Mouse (Mus musculus): ENCODE measurements around the gene Gm11096. TPM values are rescaled to one million over a fixed set of nuclear protein-coding genes. Genes with fewer than 3 reads are reported as not detected.
A peak's percentile ranks its signal among the peaks of the same experiment; 100 is the strongest.

The Gm11096 gene
- polyA plus RNA-seq, 1 experiment from 2014 or later, result not detected

DNA sequence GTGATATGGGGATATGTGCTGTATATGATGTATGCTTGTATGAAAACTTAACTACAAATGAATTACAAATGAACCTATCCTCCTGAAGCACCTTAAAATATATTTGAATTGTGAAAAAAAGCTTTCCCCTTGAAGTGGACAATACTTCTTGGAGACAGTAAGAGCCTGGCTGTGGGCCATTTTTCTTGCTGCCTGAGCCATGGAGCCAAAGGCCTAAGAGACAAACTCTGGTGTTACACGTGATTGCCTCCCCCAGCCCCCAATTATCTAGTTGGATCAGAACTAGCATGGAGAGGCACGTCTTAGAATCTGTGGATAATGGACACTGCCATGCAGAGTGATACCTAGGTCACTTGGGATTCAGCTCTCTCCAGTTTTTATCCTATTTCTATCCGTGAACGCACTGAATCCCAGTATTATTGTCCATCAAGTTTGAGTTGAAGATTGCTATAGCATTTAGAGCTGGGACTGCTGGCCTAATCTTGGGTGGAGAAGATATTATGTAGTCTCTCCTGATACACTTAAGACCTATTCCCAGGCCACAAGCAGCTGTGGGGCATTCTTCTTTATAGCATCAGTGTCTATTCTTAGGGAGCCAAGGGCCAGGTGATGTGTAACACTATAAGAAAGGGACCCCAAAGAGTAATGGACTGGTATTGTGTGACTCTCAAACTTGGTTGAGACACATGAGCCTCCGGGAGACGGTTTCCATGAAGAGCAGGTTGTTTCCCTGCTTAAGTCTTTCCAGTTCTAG, 25.0 kb upstream of the Gm11096 start:
- ATAC-seq, result no peak
- Histone ChIP-seq H3K4me3 (ENCODE audit: low read length) (no peak overlapping the region), H3K9ac (ENCODE audit: low read depth, low read length) (no peak overlapping the region), H3K9me3 (ENCODE audit: control insufficient read depth, low read length) (no peaks in the 10 kb centered on the region), H3K4me1 (ENCODE audit: control insufficient read depth, insufficient read depth, low read depth, low read length) (no peaks in the 10 kb centered on the region), H3K27ac (ENCODE audit: low read depth, low read length) (no peak overlapping the region), H3K4me2 (ENCODE audit: low read length) (no peak overlapping the region), H3K36me3 (ENCODE audit: control insufficient read depth, insufficient read depth, low read length) (no peaks in the 10 kb centered on the region), H3K27me3 (replicated peaks; ENCODE audit: control insufficient read depth, insufficient read depth, low read length) (no peaks in the 10 kb centered on the region)
- WGBS, result 80% methylated on average over 6 of the region's 6 CpGs

DNA sequence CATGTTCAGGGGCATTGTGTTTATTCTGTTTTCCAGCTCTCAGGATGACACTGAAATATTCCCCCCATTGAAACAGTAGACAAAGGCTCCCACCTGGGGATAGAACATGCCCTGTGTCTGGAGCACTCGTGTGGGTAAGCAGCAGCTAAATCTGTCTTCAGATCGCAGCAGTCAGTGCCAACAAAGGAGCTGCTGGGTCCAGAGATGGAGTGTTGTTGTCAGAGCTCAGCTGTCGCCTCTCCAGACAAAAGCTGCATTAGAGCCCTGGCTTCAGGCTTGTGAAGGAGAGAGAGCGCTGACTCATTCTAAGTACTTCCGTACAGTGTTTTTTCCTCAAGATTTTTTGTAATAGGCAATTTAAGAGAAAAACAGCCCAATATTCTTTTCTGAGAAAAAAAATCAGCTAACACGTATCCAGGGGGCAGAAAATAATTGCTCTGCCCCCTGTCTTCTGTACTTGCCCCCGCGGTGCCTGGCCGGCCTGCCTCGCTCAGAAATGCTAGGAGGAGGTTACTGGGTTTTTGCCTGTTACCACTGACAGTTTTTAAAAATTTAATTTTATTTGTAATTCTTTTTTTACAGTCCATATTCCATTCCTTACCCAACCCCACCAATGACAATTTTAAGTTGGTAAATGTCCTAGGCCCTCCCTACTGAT, 21.6 kb upstream of the Gm11096 start:
- H3K4me1 ChIP-seq (ENCODE audit: control insufficient read depth, insufficient read depth, low read depth, low read length), result peaks cover 3% of the 10 kb centered on the region; the same call in 1 of the 2 replicates
- H3K9ac ChIP-seq (ENCODE audit: low read depth, low read length), result no peak overlapping the region
- 49% methylated on average over 10 of the region's 10 CpGs for WGBS
- no peaks in the 10 kb centered on the region for H3K9me3 ChIP-seq (ENCODE audit: control insufficient read depth, low read length)
- peak overlapping the region; percentile 45; the same call in 1 of the 2 replicates for H3K27ac ChIP-seq (ENCODE audit: low read depth, low read length)
- peak; percentile 77 for ATAC-seq
- no peak overlapping the region for H3K4me2 ChIP-seq (ENCODE audit: low read length)
- H3K36me3 ChIP-seq (ENCODE audit: control insufficient read depth, insufficient read depth, low read length), result no peaks in the 10 kb centered on the region
- no peak overlapping the region for H3K4me3 ChIP-seq (ENCODE audit: low read length)
- H3K27me3 ChIP-seq (replicated peaks; ENCODE audit: control insufficient read depth, insufficient read depth, low read length), result no peaks in the 10 kb centered on the region

DNA sequence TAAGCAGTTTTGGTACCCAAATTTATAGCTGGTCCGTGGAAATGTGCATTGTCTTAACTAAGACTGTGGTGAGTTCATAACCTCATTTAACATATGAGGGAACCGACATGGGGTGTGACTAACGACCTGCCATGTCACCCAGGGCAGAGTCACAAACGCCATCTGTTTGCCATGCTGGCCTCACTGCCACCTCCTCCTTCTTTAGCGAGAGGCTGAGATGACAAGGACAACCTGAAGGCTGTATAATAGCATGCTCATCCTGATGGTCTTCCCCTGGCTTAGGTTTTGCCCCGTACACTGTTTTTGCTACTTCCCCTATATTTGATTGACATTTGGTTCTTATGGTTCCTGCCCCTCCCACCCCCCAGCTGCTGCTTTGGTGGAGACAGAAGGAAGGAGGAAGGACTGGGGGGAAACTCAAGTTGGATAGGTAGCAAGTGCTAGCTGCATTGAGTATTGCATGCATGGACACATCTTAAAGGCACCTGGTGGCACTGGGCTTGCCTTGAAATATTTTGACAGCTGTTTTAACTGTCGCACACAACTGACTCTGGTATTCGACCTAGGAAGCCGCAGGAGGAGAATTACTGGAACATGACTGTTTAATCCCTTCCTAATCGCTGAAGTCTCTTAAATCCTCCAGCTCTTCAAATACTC, 17.2 kb upstream of the Gm11096 start:
- ATAC-seq, result peak; percentile 47; the same call in 1 of the 2 replicates

DNA sequence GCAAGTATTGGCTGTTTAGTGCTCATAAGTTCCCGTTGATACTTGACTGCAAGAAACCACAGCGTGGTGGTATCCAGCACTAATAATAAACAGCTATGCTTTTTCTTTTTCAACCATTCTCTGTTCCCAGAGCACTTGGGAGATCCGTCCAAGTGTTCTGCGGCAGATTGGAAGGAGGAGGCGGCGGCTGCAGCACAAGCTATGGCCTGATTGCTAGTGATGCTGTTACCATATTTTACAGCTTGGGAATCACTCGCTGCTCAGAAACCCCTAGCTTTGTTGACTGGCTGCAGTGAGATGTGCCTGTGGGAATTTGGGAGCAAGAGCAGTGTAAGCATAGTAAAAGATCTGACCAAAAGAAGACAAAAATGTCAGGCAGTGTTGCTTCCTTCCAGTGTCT, 14.3 kb upstream of the Gm11096 start:
- H3K4me1 ChIP-seq (ENCODE audit: control insufficient read depth, insufficient read depth, low read depth, low read length), result peaks cover 3% of the 10 kb centered on the region; the same call in 1 of the 2 replicates
- H3K27ac ChIP-seq (ENCODE audit: low read depth, low read length), result no peak overlapping the region
- H3K9me3 ChIP-seq (ENCODE audit: control insufficient read depth, low read length), result no peaks in the 10 kb centered on the region
- no peak for ATAC-seq
- H3K4me3 ChIP-seq (ENCODE audit: low read length), result no peak overlapping the region
- WGBS, result 85% methylated on average over 7 of the region's 7 CpGs
- no peaks in the 10 kb centered on the region for H3K27me3 ChIP-seq (replicated peaks; ENCODE audit: control insufficient read depth, insufficient read depth, low read length)
- no peak overlapping the region for H3K9ac ChIP-seq (ENCODE audit: low read depth, low read length)
- H3K36me3 ChIP-seq (ENCODE audit: control insufficient read depth, insufficient read depth, low read length), result peaks cover 3% of the 10 kb centered on the region; the same call in 1 of the 2 replicates
- no peak overlapping the region for H3K4me2 ChIP-seq (ENCODE audit: low read length)

More for the DNA sequence above, 17.2 kb upstream of the Gm11096 start:
- H3K36me3 ChIP-seq (ENCODE audit: control insufficient read depth, insufficient read depth, low read length), result peaks cover 3% of the 10 kb centered on the region; the same call in 1 of the 2 replicates
- H3K27ac ChIP-seq (ENCODE audit: low read depth, low read length), result no peak overlapping the region
- H3K4me2 ChIP-seq (ENCODE audit: low read length), result no peak overlapping the region
- H3K27me3 ChIP-seq (replicated peaks; ENCODE audit: control insufficient read depth, insufficient read depth, low read length), result no peaks in the 10 kb centered on the region
- H3K4me1 ChIP-seq (ENCODE audit: control insufficient read depth, insufficient read depth, low read depth, low read length), result peaks cover 3% of the 10 kb centered on the region; the same call in 1 of the 2 replicates
- WGBS, result 39% methylated on average over 10 of the region's 10 CpGs
- no peak overlapping the region for H3K9ac ChIP-seq (ENCODE audit: low read depth, low read length)
- no peak overlapping the region for H3K4me3 ChIP-seq (ENCODE audit: low read length)
- H3K9me3 ChIP-seq (ENCODE audit: control insufficient read depth, low read length), result no peaks in the 10 kb centered on the region

DNA sequence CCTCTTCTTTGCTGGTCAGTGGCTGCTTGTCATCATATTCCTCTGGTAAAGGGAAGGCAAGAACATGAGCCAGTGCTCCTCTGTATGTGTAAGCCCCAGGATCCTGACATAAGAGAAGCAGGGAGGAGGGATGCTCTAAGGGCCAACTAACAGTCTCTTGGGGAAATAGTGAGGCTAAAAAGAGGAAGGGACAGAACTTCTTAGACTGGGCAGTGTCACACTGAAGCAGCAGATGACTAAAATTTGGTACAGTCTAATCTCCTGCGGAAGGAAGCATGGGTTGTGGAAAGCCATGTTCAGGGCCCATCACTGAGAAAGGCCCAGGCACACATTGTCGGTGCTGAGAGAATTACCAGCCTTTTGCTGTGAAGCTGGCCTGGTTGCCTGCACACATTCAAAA, 8.8 kb upstream of the Gm11096 start:
- WGBS, result 79% methylated on average over 2 of the region's 2 CpGs
- Histone ChIP-seq H3K9me3 (ENCODE audit: control insufficient read depth, low read length) (no peaks in the 10 kb centered on the region), H3K36me3 (ENCODE audit: control insufficient read depth, insufficient read depth, low read length) (no peaks in the 10 kb centered on the region; the same call in 1 of the 2 replicates), H3K27ac (ENCODE audit: low read depth, low read length) (no peak overlapping the region), H3K27me3 (replicated peaks; ENCODE audit: control insufficient read depth, insufficient read depth, low read length) (no peaks in the 10 kb centered on the region), H3K4me1 (ENCODE audit: control insufficient read depth, insufficient read depth, low read depth, low read length) (no peaks in the 10 kb centered on the region), H3K4me3 (ENCODE audit: low read length) (no peak overlapping the region), H3K9ac (ENCODE audit: low read depth, low read length) (no peak overlapping the region), H3K4me2 (ENCODE audit: low read length) (no peak overlapping the region)
- ATAC-seq, result no peak

DNA sequence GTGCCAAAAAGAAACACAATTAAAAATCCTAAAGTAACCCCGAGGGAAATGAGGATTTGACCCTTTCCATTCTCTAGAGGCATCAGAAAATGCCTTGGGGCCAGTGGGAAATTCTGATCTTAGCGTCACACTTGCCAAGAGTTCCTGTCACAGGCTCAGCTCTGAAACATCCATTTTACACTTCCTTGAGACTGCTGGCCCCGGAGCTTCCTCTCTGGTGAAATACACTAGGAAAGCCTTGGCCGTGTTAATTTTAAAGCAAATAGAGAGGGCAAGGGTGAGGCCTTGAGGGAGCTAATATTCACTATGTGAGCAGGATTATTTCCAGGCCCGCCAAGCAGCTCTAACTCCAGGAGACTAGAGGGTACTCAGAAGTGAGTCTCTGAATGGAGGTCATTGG, 8.4 kb upstream of the Gm11096 start:
- 49% methylated on average over 5 of the region's 5 CpGs for WGBS
- Histone ChIP-seq H3K4me1 (ENCODE audit: control insufficient read depth, insufficient read depth, low read depth, low read length) (no peaks in the 10 kb centered on the region), H3K27me3 (replicated peaks; ENCODE audit: control insufficient read depth, insufficient read depth, low read length) (no peaks in the 10 kb centered on the region), H3K9ac (ENCODE audit: low read depth, low read length) (no peak overlapping the region), H3K9me3 (ENCODE audit: control insufficient read depth, low read length) (no peaks in the 10 kb centered on the region), H3K27ac (ENCODE audit: low read depth, low read length) (no peak overlapping the region), H3K36me3 (ENCODE audit: control insufficient read depth, insufficient read depth, low read length) (peaks cover 2% of the 10 kb centered on the region; the same call in 1 of the 2 replicates), H3K4me2 (ENCODE audit: low read length) (no peak overlapping the region), H3K4me3 (ENCODE audit: low read length) (no peak overlapping the region)
- ATAC-seq, result no peak

DNA sequence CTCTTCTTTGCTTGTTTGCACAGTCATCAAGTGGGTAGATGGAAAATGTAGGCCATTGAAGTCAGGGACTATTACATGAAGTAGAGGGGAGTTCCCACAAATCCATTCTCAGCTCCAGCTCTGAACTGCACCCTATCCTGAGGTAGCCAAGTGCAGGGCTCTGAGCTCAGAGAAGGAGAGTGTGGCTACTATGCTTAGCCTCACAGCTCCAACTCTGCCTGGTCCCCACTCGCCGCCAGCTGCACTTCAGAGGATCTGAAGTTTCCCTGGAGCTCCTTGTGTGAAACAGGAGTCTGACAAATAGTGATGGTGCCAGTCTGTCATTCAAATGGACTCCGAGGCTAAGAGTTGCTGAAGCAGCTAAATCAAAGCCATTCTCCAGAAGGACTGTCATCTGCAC, 13.7 kb downstream of the Gm11096 start:
- H3K27me3 ChIP-seq (replicated peaks; ENCODE audit: control insufficient read depth, insufficient read depth, low read length), result no peaks in the 10 kb centered on the region
- H3K9ac ChIP-seq (ENCODE audit: low read depth, low read length), result no peak overlapping the region
- H3K4me2 ChIP-seq (ENCODE audit: low read length), result no peak overlapping the region
- no peaks in the 10 kb centered on the region for H3K36me3 ChIP-seq (ENCODE audit: control insufficient read depth, insufficient read depth, low read length)
- no peaks in the 10 kb centered on the region for H3K9me3 ChIP-seq (ENCODE audit: control insufficient read depth, low read length)
- H3K4me3 ChIP-seq (ENCODE audit: low read length), result no peak overlapping the region
- peak; percentile 69 for ATAC-seq
- H3K4me1 ChIP-seq (ENCODE audit: control insufficient read depth, insufficient read depth, low read depth, low read length), result no peaks in the 10 kb centered on the region
- H3K27ac ChIP-seq (ENCODE audit: low read depth, low read length), result no peak overlapping the region
- WGBS, result 61% methylated on average over 3 of the region's 3 CpGs

DNA sequence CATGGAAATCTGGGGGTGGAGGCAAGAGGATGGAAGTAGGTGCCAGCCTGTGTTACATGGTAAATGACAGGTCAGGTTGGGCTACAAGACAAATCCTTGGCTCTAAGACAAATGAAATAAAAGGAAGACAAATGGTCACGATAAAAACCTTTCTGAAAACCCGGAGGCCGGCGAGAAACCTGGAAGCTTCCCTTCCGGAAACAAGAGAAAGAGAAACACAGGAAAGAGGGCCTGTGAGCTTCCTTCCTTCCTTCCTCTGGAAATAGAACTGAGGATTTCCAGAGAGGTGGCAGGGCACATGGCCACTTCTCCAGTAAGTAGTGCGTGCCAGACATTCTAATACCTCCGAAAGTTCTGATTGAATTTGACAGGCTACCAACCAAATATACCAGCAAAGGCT, 14.4 kb downstream of the Gm11096 start:
- no peaks in the 10 kb centered on the region for H3K4me1 ChIP-seq (ENCODE audit: control insufficient read depth, insufficient read depth, low read depth, low read length)
- no peaks in the 10 kb centered on the region for H3K27me3 ChIP-seq (replicated peaks; ENCODE audit: control insufficient read depth, insufficient read depth, low read length)
- H3K36me3 ChIP-seq (ENCODE audit: control insufficient read depth, insufficient read depth, low read length), result no peaks in the 10 kb centered on the region
- no peak overlapping the region for H3K4me3 ChIP-seq (ENCODE audit: low read length)
- no peak overlapping the region for H3K27ac ChIP-seq (ENCODE audit: low read depth, low read length)
- H3K9me3 ChIP-seq (ENCODE audit: control insufficient read depth, low read length), result no peaks in the 10 kb centered on the region
- no peak for ATAC-seq
- H3K9ac ChIP-seq (ENCODE audit: low read depth, low read length), result no peak overlapping the region
- no peak overlapping the region for H3K4me2 ChIP-seq (ENCODE audit: low read length)
- 83% methylated on average over 7 of the region's 7 CpGs for WGBS

DNA sequence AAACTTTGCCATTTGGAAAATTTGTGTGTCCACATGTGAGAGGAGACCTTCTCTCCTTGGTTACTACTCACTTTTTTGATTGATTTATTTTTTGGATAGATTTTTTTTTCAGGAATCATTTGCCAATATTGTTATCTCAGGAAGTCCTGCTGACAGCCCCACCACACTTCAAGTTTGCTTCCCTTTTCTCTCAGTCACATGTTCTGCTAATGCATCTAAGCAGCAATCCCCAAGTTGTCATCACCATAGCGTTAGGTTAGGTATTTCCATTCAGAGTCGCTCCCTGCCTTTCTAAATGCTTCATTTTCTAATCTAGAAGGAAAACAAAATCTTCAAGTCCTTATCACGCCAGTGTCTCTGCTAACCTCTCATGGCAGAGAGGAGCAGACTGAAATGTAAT, 17.8 kb downstream of the Gm11096 start:
- no peaks in the 10 kb centered on the region for H3K27me3 ChIP-seq (replicated peaks; ENCODE audit: control insufficient read depth, insufficient read depth, low read length)
- H3K4me1 ChIP-seq (ENCODE audit: control insufficient read depth, insufficient read depth, low read depth, low read length), result no peaks in the 10 kb centered on the region
- no peaks in the 10 kb centered on the region for H3K9me3 ChIP-seq (ENCODE audit: control insufficient read depth, low read length)
- H3K36me3 ChIP-seq (ENCODE audit: control insufficient read depth, insufficient read depth, low read length), result no peaks in the 10 kb centered on the region
- no peak overlapping the region for H3K4me3 ChIP-seq (ENCODE audit: low read length)
- WGBS, result 75% methylated on average over 3 of the region's 3 CpGs
- H3K9ac ChIP-seq (ENCODE audit: low read depth, low read length), result no peak overlapping the region
- ATAC-seq, result no peak
- no peak overlapping the region for H3K4me2 ChIP-seq (ENCODE audit: low read length)
- H3K27ac ChIP-seq (ENCODE audit: low read depth, low read length), result no peak overlapping the region
